Mouse (Mus musculus): ENCODE data around the gene Cnksr3.

The Cnksr3 gene

DNA sequence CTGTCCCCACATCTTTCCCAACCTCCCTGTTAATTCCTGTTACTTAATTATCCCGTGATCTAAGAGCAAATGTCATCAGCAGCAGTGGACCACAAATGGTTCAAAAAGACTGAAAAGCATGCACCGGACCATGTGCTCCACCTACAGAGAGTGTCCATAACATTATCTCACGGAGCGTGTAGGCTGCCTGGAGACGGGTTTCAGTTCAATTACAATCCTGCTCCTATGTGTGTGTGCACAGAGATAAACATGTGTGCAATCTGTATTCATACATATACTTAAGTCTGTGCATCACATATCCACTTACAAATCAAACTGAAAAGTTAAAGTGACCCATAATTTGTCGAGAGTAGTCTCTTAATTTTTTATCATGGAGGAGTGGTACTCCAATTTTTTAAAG lies 14.3 kb downstream of the Cnksr3 start:
- in situ Hi-C loops (cut with MboI, MseI), result no loop called here

DNA sequence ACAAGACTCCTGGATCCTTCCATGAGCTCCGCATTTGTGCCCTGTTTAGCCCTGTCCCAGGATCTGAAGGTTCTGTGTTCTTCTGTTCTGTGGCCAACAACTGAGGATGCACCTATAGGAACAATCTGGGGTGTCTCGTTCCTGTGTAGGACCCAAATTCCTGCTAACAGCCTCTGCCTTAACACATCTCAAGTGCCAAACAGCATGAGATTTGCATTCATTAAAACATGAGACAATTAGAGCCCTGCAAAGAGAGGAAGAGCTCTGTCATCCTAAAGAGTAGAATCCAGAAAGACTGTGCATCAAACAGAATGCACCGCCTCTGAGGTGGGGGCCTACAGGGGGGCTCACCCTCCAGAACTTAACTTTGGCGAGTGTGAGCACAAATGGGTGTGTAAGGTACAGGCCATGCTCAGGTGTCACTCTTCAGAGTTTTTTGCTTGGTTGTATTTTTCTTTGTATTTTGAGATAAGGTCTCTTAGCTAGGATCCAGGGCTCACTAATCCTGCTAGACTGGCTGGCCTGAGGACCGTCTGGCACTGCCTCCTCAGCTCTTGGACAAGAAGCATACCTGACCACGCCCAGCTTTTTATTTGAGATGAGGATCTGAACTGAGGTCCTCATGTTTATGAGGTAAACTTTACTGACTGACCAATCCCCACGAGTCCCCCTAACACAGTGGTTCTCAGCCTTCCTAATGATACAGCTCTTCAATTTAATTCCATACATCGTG lies 15.2 kb downstream of the Cnksr3 start:
- in situ Hi-C loops (cut with MboI, MseI), result no loop called here

DNA sequence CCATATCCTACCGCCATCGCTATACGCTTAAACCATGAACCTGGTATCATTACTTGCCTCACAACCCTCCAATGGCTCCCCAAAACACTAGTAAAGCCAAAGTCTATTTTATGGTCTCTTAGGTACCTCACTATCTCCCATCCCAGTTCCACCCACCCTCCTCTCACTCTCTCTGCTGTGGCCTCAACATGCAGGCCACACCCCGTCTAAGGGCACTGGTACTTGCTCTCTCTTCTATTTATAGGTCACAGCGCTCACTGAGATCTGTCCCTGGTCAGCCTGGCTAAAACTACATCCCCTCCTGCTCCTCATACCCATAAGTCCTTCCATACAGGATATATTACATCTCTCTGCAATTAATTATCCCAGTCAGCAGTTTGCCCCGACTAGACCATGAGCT lies 16.1 kb downstream of the Cnksr3 start:
- in situ Hi-C loops (cut with MboI, MseI), result no loop called here

DNA sequence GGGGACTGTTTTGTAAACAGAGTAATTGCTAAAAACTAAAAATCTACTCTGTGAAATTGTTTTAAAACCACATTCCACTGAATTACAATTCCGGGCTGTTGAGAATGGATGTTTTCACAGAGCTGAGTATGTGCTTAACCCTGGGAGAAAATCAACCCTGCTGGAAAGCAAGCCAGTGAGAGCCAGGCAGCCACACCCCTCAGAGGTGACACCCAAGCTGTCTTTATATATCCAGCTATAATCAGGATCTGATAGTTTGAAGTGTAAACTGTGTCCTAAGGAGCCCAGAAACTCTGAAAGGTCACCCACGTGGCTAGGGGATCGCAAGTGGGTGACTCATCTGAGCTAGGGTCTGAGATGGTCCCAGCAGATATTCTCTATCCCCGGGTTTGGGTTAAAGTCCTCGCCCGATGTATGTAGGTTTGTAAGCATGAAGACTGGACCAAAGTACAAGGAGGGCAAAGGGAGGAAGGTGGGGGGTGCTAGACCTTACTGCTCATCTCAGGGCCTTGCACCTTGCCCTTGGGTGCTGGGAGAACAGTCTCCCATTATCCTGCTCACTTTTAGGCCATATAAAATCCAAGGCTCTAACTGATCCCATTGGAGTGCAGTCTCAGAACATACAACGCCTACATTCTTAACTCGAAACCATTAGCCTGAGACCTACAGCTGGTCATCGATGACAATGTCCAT lies 20.2 kb downstream of the Cnksr3 start:
- in situ Hi-C loops (cut with MboI, MseI), result no loop called here

DNA sequence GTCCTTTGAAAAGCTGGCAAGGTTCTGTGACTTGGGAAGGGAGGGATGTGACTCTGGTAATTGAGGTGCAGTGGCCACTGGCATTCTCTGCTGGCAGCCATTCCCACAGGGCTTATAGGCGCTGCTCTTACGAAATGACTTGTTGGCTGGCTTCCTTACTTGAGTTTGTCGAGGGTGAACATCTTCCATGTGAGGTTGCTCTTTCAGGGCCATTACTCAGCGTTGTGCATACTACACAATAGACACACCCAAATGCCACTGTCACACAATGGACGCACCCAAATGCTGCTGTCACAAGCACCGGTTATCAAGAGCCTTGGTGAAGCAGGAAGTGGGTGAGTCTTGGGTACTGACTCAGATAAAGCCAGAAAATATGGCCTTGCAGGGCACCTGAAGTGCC lies 22.8 kb downstream of the Cnksr3 start:
- in situ Hi-C loops (cut with MboI, MseI), result no loop called here

DNA sequence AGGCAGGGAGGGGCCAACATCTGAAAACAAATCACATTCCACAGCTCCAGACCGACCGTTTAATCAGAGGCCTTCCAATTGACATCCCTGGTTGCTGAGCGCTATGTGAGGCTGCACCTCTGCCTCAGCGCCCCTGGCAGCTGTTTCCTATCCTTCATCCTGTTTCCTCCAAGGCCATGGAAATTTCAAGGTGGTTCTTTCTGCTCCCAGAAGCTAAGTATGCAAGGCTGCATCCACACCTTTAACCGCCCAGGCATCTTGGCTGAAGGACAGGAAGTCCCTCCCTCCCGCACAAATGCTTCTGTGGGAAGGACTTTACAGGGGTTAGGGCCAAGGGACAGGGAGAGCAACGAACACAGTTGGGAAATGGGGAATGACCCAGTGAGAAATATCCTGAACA lies 24.2 kb downstream of the Cnksr3 start:
- in situ Hi-C loops (cut with MboI, MseI), result no loop called here

DNA sequence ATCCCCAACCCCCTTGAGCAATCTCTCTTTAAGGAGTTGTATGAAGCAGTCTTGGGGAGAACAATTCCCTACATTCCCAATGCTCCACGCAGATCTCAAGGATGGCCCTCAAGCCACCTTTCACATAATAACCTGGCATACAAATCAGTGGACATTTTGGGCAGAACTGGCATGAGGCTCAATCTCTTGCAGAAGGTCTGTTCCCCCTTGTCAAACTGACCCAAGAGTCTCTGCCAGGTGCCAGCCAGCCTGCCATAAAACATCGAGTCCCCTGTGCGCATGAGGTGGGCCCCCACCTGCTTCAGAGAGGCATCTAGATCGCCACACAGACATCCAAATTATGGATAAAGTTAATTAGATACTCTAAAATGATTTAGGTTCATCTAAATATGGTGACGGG lies 25.0 kb downstream of the Cnksr3 start:
- in situ Hi-C loops (cut with MboI, MseI), result no loop called here

DNA sequence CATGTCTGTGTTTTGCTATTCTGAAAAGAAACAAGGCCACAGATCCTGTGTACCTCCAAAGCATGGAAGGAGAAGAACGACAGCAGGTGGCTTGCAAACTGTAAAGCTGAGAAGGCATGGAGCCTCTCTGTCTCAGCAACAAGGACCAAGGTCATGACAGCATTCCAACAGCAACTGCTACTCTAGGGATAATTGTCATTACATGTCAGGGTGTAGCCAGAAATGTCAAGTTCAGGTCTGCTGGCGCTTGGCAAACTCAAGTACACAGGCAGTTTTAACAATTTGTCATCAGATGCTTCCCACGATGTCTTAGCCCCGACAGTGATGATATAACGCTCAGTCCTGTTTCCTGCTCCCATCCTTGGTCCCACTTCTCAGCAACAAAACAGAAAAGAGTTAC lies 26.0 kb downstream of the Cnksr3 start:
- in situ Hi-C loops (cut with MboI, MseI), result no loop called here

DNA sequence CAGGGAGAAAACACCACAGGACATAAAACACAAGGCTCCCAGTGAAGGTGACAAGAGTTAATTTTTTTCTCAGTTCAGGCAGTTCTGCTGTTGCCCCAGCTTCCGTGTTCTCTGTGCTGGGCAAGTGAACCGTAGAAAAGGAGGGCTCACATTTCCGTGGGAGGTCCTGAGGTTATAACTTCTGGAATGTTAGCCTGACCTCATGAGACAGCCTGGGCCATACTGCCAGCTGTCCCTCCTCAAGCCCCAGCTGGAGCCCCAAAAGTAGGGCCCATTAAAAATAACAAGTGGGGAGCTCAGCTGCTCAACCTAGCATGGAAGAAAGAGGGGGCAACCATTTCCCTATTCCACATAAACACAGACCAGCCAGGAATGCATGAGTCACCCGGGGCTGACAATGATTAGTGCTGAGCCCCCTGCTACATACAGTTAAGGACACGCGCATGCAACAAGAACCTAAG lies 28.8 kb downstream of the Cnksr3 start:
- in situ Hi-C loops (cut with MboI, MseI), result no loop called here

DNA sequence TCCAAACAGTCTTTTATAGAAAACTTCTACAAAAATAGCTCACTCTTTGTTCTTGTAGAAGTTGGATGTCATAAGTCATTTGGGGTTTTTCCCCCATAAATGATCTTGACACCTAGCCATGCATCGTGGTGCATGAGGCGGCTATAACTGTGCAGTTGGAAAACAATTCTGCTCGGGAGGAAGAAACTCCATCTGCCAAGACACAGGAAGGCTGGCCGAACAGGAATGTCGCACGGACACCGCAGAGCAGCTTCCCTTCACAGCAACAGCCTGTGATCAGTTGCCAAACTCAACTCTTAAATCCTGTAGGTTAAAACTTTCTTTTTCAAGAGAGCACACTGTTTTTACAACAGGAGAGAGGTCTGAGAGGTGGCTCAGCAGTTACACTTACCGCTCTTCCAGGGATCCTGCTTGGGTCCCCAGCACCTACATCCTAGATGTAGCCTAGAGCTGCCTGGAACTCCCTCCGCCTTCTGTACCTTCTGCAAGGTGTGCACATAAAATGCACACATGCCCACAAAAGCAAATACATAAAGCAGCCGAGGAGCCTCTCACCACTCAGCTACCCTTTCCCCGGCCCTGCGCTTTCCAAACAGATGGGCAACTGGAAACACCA lies 29.4 kb downstream of the Cnksr3 start:
- in situ Hi-C loops (cut with MboI, MseI), result no loop called here

DNA sequence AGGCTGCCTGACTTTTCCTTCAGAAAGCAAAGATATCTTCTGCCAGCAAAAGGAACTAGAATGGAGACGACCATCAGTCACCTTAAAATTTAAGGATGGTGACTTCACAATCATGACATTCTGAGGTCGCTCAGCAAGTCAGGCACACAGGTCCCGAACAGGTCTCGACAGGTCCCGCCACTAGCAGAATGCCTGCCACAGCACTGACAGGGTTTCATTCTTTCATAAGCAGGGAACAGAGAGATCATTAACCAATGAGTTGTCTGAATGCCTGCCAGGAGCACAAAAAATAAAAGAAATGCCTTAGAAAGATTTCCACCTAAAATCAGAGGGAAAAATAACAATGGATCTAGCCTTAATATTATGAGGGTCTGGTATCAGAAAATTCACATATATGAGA lies 31.7 kb downstream of the Cnksr3 start:
- in situ Hi-C loops (cut with MboI, MseI), result no loop called here

DNA sequence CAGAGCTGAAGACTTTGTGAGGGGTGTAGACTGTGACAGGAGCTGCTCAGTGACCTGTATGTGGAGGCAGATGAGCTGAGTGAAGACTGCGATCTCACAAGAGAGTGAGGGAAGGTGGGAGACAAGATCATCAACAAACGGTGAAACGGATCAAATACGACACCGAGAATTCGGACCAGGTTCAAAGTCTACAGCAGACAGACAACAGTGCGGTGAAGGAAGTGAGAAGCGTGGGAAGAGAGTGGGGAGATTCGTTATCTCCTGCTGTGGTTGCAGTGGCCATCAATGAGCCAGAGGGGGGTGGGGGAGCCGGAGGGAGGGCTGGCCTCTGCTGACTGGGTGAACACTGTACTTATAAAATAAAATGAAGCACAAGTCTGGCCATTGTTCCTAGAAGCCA lies 33.5 kb downstream of the Cnksr3 start:
- in situ Hi-C loops (cut with MboI, MseI), result no loop called here

DNA sequence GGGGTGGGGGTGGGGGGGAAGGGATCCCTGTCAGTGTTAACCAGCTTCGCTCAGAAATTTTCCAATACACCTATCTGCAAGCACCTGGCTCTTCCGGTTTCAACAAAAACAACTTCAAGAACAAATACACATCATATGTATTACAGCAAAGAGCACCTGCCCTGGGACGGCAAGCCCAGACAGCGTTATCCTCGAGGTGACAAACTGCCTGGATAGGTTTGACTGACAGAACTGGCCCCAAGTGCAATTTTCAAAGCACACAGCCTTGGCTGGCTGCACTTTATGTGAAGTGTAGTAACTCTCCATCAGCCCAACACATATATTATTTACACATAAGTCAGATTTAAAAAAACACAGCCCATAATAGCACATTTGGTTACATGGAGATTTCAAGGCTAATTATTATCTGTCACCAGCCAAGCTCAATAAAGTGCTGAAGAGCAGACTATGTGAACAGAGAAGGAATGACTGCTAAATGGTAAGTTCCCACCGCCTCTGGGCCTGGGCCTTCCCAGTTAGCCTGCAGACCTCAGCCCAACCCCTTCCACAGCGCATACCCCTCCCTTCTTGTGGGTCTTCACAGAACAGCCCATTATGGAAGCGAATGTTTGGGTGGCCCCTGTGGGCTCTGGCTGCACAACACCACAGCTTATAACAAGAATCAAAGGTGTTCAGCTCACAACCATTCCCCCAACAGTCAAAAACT lies 35.7 kb downstream of the Cnksr3 start:
- in situ Hi-C loops (cut with MboI, MseI), result no loop called here

DNA sequence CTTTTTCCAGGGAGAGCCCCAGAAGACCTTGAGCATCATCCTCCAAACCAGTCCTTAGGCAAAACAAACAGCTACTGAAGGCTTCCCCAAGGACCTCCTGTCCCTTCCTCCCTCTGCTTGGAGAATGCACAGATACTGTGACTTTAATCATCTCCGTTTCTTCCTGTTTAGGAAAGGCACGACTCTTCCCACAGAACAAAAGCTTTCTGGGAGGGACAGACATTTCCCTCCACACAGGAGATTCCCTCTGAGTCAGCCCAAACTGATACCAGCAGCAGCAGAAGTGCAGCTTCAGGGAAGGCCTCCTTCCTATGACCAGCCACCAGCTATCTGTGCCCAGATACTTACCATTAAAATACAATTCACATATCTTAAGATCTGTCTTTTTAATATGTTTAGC lies 37.6 kb downstream of the Cnksr3 start:
- in situ Hi-C loops (cut with MboI, MseI), result no loop called here

DNA sequence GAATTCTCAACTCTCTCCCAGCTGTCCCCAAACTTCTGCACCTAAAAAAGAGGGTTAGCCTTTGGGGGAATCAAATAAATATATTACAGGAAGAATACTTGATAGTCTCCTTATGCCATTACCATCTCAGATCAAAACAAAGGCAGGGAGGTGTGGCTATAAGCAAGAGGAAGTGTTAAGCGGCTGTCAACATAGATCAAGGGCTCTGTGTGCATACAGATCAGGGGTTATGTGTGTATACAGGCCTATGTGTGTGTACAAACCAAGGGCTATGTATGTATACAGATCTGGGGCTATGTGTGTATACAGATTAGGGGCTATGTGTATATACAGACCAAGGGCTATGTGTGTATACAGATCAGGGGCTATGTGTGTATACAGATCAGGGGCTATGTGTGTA lies 38.9 kb downstream of the Cnksr3 start:
- in situ Hi-C loops (cut with MboI, MseI), result no loop called here

DNA sequence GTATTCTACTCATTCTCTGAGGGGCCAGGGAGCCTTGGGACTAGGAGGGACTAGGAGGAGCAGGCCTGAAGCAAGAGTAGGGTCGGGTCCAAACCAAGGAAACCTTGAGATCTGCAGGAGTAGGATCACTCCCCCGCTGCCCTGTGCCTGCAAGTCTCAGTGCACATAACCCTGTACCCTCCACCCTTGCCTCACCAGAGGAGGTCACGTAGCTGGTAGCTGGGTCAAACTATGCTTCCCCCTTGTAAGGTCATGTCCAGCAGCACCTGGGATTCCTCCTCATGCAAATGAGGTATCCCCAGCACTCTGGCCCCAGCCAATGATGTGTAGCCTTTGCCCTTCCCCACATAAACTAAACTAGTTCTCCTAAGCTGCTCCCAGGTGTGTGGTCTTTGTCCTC lies 41.6 kb downstream of the Cnksr3 start:
- in situ Hi-C loops (cut with MboI, MseI), result no loop called here

DNA sequence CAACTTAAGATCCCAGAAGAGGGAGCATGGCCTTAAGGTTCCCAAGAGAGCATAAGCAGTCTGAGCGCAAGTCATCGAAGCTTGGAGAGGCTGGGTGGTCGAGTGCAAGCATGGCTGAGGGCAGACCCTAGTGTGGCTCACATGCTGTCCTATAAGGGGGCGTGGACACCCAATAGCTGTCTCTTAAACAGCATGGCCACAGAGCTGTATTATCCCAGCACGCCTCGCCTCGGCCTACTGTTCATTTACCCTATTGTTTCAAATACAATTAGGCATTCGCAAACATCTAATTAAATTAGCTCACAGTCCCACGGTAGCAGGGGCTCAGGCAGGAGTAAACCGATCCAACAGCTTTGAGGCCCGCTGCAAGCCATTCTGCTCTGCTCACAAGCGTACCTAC lies 49.0 kb downstream of the Cnksr3 start:
- in situ Hi-C loops (cut with MboI, MseI), result no loop called here

DNA sequence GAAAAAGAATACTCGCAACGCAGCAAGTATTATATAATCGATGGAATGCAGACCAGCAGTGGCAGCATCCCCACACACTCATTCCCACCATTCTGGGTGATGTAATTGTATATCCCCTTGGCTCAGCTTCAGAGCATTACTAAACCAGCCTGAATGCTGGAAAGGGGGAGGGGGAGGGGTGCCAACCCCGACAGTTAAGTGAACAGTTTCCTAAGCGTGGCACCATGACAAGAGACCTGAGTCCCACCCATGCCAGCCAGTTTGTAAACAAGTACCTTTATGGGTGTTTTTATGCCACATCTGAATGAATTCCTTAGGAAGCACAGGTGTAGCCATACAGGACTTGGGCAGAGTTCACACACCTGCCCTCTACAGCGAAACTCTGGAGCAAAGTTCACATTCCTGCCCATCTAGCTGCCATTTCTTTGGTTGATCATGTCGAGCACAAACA lies 53.0 kb downstream of the Cnksr3 start:
- in situ Hi-C loops (cut with MboI, MseI), result no loop called here

DNA sequence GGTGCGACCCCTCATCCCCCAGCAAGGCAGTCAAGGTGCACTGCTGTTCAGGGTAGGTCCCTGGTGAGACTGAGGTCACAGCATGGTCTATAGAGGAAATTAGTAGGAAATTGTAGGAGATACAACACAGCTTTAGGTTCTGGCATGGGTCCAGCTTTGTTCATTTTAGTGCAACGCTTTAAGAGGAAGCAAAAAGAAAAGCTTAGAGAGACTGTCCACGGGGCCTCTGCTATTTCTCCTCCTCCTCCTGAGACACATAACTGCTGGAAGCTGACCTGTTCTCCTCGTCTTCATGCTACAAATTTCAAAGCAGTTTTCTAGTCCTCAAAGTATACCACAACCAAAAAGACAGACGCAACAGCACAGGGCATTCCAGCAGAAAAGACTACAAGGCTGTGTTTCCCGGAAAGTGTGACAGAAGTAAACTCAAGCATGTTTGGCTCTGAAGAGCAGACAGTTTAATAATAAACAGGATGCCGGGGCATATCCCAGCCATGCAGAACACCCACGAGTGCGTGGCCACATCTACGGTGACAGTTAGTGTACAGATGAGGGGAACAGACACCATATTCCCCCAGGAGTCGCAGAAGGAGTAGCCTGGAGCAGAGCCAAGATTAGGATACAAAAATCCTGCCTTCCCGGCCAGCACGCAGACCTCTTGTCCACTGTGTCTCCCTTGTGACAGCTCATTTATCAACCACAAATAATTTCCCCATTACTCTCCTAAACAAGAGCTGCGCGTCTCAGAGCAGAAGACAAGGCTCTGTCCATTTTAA lies 53.6 kb downstream of the Cnksr3 start:
- in situ Hi-C loops (cut with MboI, MseI), result no loop called here

DNA sequence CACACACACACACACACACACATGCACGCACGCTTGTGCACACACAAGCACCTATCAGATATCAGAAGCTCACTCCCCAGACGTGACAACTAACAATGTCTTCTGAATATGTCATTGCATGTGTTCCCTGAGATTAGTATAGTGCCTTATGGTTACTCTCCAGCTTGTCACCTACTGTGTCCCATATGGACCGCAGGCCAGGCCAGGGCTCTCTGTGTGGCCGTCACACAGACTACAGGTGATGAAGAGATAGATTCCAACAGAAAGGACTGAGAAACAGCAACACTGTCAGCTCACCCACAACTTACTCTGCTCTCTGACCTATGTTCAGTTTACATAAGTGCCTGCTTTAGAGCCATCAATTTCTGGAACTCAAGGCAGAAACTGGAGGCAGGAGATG lies 57.2 kb downstream of the Cnksr3 start:
- in situ Hi-C loops (cut with MboI, MseI), result no loop called here

DNA sequence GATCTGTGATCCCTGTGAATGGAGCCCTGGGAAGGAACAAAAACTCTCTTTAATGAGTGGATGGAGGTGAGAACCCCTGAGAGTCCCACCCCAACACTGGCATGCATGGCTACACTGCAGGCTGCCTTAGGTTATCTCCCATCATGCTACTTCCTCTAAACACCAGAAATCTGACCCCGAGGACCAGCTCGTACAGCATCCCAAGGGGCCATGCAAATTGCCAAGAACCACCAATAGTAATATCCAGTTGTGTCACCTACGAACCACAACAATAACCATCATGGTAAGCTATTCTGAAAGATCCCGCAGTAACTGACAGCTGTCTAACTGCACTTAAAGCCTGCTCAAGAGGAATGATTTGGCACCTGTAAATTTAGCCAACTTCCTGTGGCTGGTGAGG lies 59.1 kb downstream of the Cnksr3 start:
- in situ Hi-C loops (cut with MboI, MseI), result no loop called here
